Mouse (Mus musculus): ENCODE measurements around the gene Slc30a7.
"Not testable (repeated sequence)": the region's sequence is repeated elsewhere in the genome, so short reads cannot be mapped to it uniquely, and the experiment has no call there.

Gene Slc30a7

GRCm38 (mm10) chr3:115944376-115944775 is 62.8 kb downstream of the Slc30a7 start:
- DNase-seq: no peak

- no peak for DNase-seq
Observed at GRCm38 (mm10) chr3:115941464-115941863, 65.7 kb downstream of the Slc30a7 start.

GRCm38 (mm10) chr3:115940510-115940909 is 66.7 kb downstream of the Slc30a7 start:
- no peak for DNase-seq

- DNase-seq: no peak
Observed at GRCm38 (mm10) chr3:115937807-115938206, 69.4 kb downstream of the Slc30a7 start.

GRCm38 (mm10) chr3:115936734-115937599 is 70.2 kb downstream of the Slc30a7 start:
- peak; percentile 64 for DNase-seq

GRCm38 (mm10) chr3:115933293-115934186 is 73.7 kb downstream of the Slc30a7 start:
- no peak for DNase-seq

- DNase-seq: no peak
Observed at GRCm38 (mm10) chr3:115931701-115932100, 75.5 kb downstream of the Slc30a7 start.

- no peak for DNase-seq
Observed at GRCm38 (mm10) chr3:115926531-115926930, 80.7 kb downstream of the Slc30a7 start.

GRCm38 (mm10) chr3:115924401-115925190 is 82.6 kb downstream of the Slc30a7 start:
- peak; percentile 19 for DNase-seq

GRCm38 (mm10) chr3:115907406-115907805 is 99.8 kb downstream of the Slc30a7 start:
- DNase-seq: not testable (repeated sequence)

- DNase-seq: no peak
Observed at GRCm38 (mm10) chr3:115905567-115905966, 101.6 kb downstream of the Slc30a7 start.

GRCm38 (mm10) chr3:115905067-115905466 is 102.1 kb downstream of the Slc30a7 start:
- no peak for DNase-seq

GRCm38 (mm10) chr3:115902301-115902956 is 104.8 kb downstream of the Slc30a7 start:
- DNase-seq: no peak

GRCm38 (mm10) chr3:115898354-115898948 is 108.8 kb downstream of the Slc30a7 start:
- no peak for DNase-seq

- no peak for DNase-seq
Observed at GRCm38 (mm10) chr3:115893166-115893565, 114.0 kb downstream of the Slc30a7 start.

- no peak for DNase-seq
Observed at GRCm38 (mm10) chr3:115892341-115892740, 114.9 kb downstream of the Slc30a7 start.
